Mouse (Mus musculus) C2C12 (cell line): ENCODE data around the gene Egfl6. TPM values are rescaled to one million over a fixed set of nuclear protein-coding genes. Genes with fewer than 3 reads are reported as not detected.

ENCODE experiments used
- H3K27me3 ChIP-seq: one replicate; pipeline ENCODE4 v1.6.1; 2011; ENCODE audit not compliant: control insufficient read depth, insufficient read depth, insufficient read length
- H3K36me3 ChIP-seq: one replicate; pipeline ENCODE4 v1.6.1; 2011; ENCODE audit not compliant: control insufficient read depth, insufficient read depth
- H3K4me3 ChIP-seq: one replicate; pipeline ENCODE4 v1.5.1; 2011; ENCODE audit warnings: mild to moderate bottlenecking, control low read depth; ENCODE audit not compliant: poor library complexity, insufficient read depth, severe bottlenecking
- H3K79me2 ChIP-seq: one replicate; pipeline ENCODE4 v1.6.1; 2011; ENCODE audit not compliant: control insufficient read depth, insufficient read depth
- H3K79me3 ChIP-seq: one replicate; pipeline ENCODE4 v1.6.1; 2011; ENCODE audit warnings: low read depth, control low read depth
- H3ac ChIP-seq: one replicate; pipeline ENCODE3; 2011; ENCODE audit warnings: low read depth; ENCODE audit not compliant: control insufficient read depth, insufficient read length
- CEBPB ChIP-seq: IDR thresholded peaks from one replicate; pipeline ENCODE4 v1.6.1; 2011; ENCODE audit warnings: low read depth, mild to moderate bottlenecking, control low read depth, moderate library complexity
- CTCF ChIP-seq: IDR thresholded peaks from one replicate; pipeline ENCODE4 v1.5.1; 2011; ENCODE audit not compliant: control insufficient read depth, insufficient read depth, insufficient read length
- FOSL1 ChIP-seq: IDR thresholded peaks from one replicate; pipeline ENCODE4 v1.8.0; 2011; ENCODE audit warnings: mild to moderate bottlenecking, low read length; ENCODE audit not compliant: poor library complexity, insufficient read depth, severe bottlenecking
- MAX ChIP-seq: IDR thresholded peaks from one replicate; pipeline ENCODE4 v1.6.1; 2011; ENCODE audit warnings: mild to moderate bottlenecking, control low read depth
- MYOD1 ChIP-seq: IDR thresholded peaks from one replicate; pipeline ENCODE4 v1.6.1; 2011; ENCODE audit warnings: low read depth; ENCODE audit not compliant: control insufficient read depth, insufficient read length
- MYOG ChIP-seq: IDR thresholded peaks from one replicate; pipeline ENCODE4 v1.6.1; 2011; ENCODE audit not compliant: control insufficient read depth, insufficient read length; ENCODE audit errors: extremely low read depth
- USF1 ChIP-seq: IDR thresholded peaks from one replicate; pipeline ENCODE4 v1.6.1; 2011; ENCODE audit warnings: low read depth, mild to moderate bottlenecking, control low read depth, moderate library complexity
- polyA plus RNA-seq: library from polyadenylated mRNA; unstranded; fragments of >200 nt; fragmentation: generic; extraction: Trizol; gene quantifications from one replicate; pipeline ENCODE4 v1.2.1, GENCODE M21; 2012; ENCODE audit warnings: missing spikeins

Egfl6 gene
- polyA plus RNA-seq, 1 experiment = not detected

- H3K27me3 ChIP-seq = no peaks in the 10 kb centered on the region
- H3K36me3 ChIP-seq = no peaks in the 10 kb centered on the region
- no peaks in the 10 kb centered on the region for H3K79me3 ChIP-seq
- no peak for TF ChIP-seq FOSL1
- no peak for TF ChIP-seq MYOG
- TF ChIP-seq USF1 = no peak
- no peak for TF ChIP-seq CTCF
- peak; percentile 55 for TF ChIP-seq CEBPB
- TF ChIP-seq MAX = no peak
- H3ac ChIP-seq = no peak overlapping the region
- H3K79me2 ChIP-seq = no peaks in the 10 kb centered on the region
- H3K4me3 ChIP-seq = no peak overlapping the region
Observed at GRCm38 (mm10) chrX:166499496-166500190, 85.9 kb downstream of the Egfl6 start.

DNA sequence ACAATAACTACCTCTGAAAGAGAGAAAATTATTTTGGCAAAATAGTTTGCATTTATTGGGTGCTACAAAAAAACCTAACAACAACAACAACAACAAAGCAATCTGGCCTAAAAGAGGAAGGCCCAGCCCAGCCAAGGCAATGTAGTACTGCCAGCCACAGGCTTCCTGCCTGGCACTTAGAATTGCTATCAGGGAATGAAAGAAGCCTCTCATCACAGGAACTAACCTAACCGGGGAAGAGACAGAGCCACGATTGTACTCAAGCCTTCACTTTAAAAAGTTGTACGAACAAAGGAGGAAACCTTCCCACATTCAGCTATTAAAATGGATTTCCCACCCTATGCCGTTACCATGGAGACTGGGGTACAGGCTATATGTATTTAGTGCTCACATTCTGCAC lies 87.7 kb downstream of the Egfl6 start:
- H3K36me3 ChIP-seq = no peaks in the 10 kb centered on the region
- TF ChIP-seq CTCF = no peak
- no peak for TF ChIP-seq USF1
- TF ChIP-seq MYOD1 = no peak
- TF ChIP-seq MAX = no peak
- no peak for TF ChIP-seq FOSL1
- TF ChIP-seq MYOG = no peak
- no peak for TF ChIP-seq CEBPB
- H3K79me2 ChIP-seq = no peaks in the 10 kb centered on the region
- H3K27me3 ChIP-seq = no peaks in the 10 kb centered on the region
- no peak overlapping the region for H3K4me3 ChIP-seq
- no peak overlapping the region for H3ac ChIP-seq
- H3K79me3 ChIP-seq = no peaks in the 10 kb centered on the region

DNA sequence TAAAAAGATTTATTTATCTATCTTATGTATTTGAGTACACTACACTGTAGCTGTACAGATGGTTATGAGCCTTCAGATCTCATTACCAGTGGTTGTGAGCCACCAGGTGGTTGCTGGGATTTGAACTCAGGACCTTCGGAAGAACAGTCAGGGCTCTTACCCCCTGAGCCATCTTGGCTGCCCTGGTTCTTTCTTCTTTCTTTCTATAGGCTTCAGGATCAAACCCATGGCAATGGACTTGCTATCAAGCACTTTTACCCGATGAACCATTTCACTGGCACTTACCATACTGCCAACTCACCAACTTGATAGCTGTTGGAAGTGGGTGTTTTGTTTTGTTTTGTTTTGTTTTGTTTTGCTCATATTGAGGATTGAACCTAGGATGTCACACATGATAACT lies 90.5 kb downstream of the Egfl6 start:
- no peak overlapping the region for H3ac ChIP-seq
- no peaks in the 10 kb centered on the region for H3K79me2 ChIP-seq
- no peak for TF ChIP-seq MYOD1
- no peak for TF ChIP-seq MYOG
- TF ChIP-seq FOSL1 = no peak
- H3K79me3 ChIP-seq = no peaks in the 10 kb centered on the region
- H3K4me3 ChIP-seq = no peak overlapping the region
- no peaks in the 10 kb centered on the region for H3K36me3 ChIP-seq
- no peaks in the 10 kb centered on the region for H3K27me3 ChIP-seq

DNA sequence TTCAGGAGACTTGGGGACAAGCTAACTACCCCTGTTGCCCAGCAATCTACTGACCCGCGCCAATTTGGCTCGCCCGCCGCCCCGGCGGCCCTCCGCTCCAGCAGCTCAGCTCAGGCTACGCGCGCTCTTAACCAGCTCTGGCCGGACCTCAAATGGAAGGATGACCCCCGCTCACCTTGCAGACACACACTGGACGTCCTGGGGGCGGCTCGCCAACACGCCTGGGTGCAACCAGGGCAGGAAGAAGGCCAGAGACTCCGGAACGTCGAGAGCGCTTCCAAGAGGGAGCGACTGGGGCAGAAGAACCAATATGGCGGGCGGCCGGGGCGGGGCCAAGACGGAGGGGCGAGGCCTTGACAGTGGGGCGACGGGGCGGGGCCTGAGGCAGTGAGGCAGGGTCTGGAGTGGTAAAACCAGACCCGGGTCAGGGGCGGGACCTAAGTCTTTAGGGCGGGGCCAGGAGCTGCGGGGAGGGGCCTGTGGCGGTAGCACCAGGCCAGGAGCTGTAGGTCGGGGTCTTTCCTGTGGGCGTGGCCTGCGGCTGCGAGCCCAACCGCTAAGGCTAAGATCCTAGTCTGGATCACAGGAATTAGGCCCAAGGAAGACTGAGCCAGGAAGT lies 106.0 kb downstream of the Egfl6 start, which contains the start of gene Rab9:
Rab9 (minus strand) TSS at position 503 of the 619 bp plus-strand sequence.
- peaks cover 4% of the 10 kb centered on the region for H3K36me3 ChIP-seq
- no peak for TF ChIP-seq USF1
- TF ChIP-seq MYOG = no peak
- TF ChIP-seq CEBPB = no peak
- TF ChIP-seq MAX = no peak
- TF ChIP-seq CTCF = no peak
- TF ChIP-seq FOSL1 = no peak
- no peak for TF ChIP-seq MYOD1
- no peaks in the 10 kb centered on the region for H3K27me3 ChIP-seq
- H3ac ChIP-seq = peak within 1 kb of the TSS; percentile 85
- peak within 1 kb of the TSS; percentile 40 for H3K4me3 ChIP-seq
- peaks cover 49% of the 10 kb centered on the region for H3K79me2 ChIP-seq
- H3K79me3 ChIP-seq = peaks cover 38% of the 10 kb centered on the region

DNA sequence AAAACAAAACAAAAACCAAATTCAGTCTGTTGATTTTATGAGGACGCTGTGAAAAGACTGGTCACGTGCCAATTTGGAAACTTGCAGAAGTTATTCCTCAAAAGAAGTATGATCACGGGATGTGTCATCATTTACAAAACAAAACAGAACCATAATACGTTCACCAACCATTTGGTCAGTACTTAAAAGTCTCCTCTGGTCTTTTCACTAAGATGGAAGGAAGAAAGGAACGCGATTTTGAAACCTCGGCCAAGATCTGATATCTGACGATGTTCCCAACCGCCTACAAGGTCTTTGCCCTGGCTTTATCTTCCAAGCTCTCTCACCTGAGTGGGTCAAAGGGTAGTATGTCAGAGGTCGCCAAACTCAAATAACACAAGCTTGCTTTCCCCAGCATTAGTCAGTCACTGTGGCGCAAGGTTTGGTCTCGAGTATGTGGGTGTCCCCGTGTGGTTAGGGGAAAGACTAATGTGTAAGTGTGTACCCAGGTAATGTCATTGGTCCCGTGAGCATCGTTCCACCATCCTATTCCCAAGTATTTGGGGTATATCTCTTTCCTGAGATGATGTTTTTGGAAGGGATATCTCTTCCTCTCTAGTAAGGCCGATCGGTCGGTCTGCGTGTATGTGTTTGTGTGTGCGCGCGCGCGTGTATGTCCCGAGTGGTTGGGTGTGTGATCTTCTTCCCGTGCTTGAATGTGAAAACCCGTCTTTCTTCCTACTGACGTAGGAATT lies 106.7 kb downstream of the Egfl6 start:
- peaks cover 44% of the 10 kb centered on the region for H3K79me3 ChIP-seq
- peak; percentile 89 for TF ChIP-seq USF1
- no peak for TF ChIP-seq FOSL1
- H3K27me3 ChIP-seq = no peaks in the 10 kb centered on the region
- peak overlapping the region; percentile 85 for H3ac ChIP-seq
- peaks cover 56% of the 10 kb centered on the region for H3K79me2 ChIP-seq
- peaks cover 4% of the 10 kb centered on the region for H3K36me3 ChIP-seq
- peak overlapping the region; percentile 40 for H3K4me3 ChIP-seq
